Mouse (Mus musculus): ENCODE measurements around the gene Shb.
"Not testable (repeated sequence)": the region's sequence is repeated elsewhere in the genome, so short reads cannot be mapped to it uniquely, and the experiment has no call there.

Shb gene

GRCm38 (mm10) chr4:45403499-45403878 lies 128.8 kb downstream of the Shb start:
- in situ Hi-C loops (cut with MboI; ENCODE audit: low sequenced_read_pairs) = no loop called here

- in situ Hi-C loops (cut with MboI; ENCODE audit: low sequenced_read_pairs) = no loop called here
Observed at GRCm38 (mm10) chr4:45402878-45403498, 129.3 kb downstream of the Shb start.

GRCm38 (mm10) chr4:45402281-45402680 lies 130.0 kb downstream of the Shb start:
- in situ Hi-C loops (cut with MboI; ENCODE audit: low sequenced_read_pairs) = no loop called here

- in situ Hi-C loops (cut with MboI; ENCODE audit: low sequenced_read_pairs) = no loop called here
Observed at GRCm38 (mm10) chr4:45399421-45400210, 132.7 kb downstream of the Shb start.

GRCm38 (mm10) chr4:45398315-45398714 lies 134.0 kb downstream of the Shb start:
- in situ Hi-C loops (cut with MboI; ENCODE audit: low sequenced_read_pairs) = not testable (repeated sequence)

- in situ Hi-C loops (cut with MboI; ENCODE audit: low sequenced_read_pairs) = not testable (repeated sequence)
Observed at GRCm38 (mm10) chr4:45396211-45396610, 136.1 kb downstream of the Shb start.

GRCm38 (mm10) chr4:45393658-45394057 lies 138.6 kb downstream of the Shb start:
- in situ Hi-C loops (cut with MboI; ENCODE audit: low sequenced_read_pairs) = no loop called here

- in situ Hi-C loops (cut with MboI; ENCODE audit: low sequenced_read_pairs) = no loop called here
Observed at GRCm38 (mm10) chr4:45392994-45393393, 139.3 kb downstream of the Shb start.

GRCm38 (mm10) chr4:45392572-45392971 lies 139.7 kb downstream of the Shb start:
- in situ Hi-C loops (cut with MboI; ENCODE audit: low sequenced_read_pairs) = no loop called here

- in situ Hi-C loops (cut with MboI; ENCODE audit: low sequenced_read_pairs) = no loop called here
Observed at GRCm38 (mm10) chr4:45392099-45392498, 140.2 kb downstream of the Shb start.

- in situ Hi-C loops (cut with MboI; ENCODE audit: low sequenced_read_pairs) = not testable (repeated sequence)
Observed at GRCm38 (mm10) chr4:45387296-45387695, 145.0 kb downstream of the Shb start.

GRCm38 (mm10) chr4:45382133-45382532 lies 150.1 kb downstream of the Shb start:
- in situ Hi-C loops (cut with MboI; ENCODE audit: low sequenced_read_pairs) = not testable (repeated sequence)

GRCm38 (mm10) chr4:45380903-45381580 lies 151.2 kb downstream of the Shb start:
- in situ Hi-C loops (cut with MboI; ENCODE audit: low sequenced_read_pairs) = not testable (repeated sequence)

- in situ Hi-C loops (cut with MboI; ENCODE audit: low sequenced_read_pairs) = no loop called here
Observed at GRCm38 (mm10) chr4:45376573-45376972, 155.7 kb downstream of the Shb start.

GRCm38 (mm10) chr4:45374879-45375278 lies 157.4 kb downstream of the Shb start:
- in situ Hi-C loops (cut with MboI; ENCODE audit: low sequenced_read_pairs) = no loop called here
